Mouse (Mus musculus): Measurements from ENCODE around the gene Cerkl. TPM values are rescaled to one million over a fixed set of nuclear protein-coding genes. Genes with fewer than 3 reads are reported as not detected.

The Cerkl gene
- polyA plus RNA-seq, 2 experiments = 0.34 to 1.7 TPM

GRCm38 (mm10) chr2:79398343-79398742 is 58.2 kb downstream of the Cerkl start:
- no peaks in the 10 kb centered on the region for H3K27me3 ChIP-seq (ENCODE audit: control insufficient read depth, insufficient read depth, low read length)
- ATAC-seq (ENCODE audit: low FRiP score, low read depth) = no peak
- no peak overlapping the region for H3K4me3 ChIP-seq (replicated peaks; ENCODE audit: low read length)
- no peak overlapping the region for H3K4me2 ChIP-seq (replicated peaks; ENCODE audit: low read depth, low read length, severe bottlenecking)
- no peaks in the 10 kb centered on the region for H3K4me1 ChIP-seq (ENCODE audit: control insufficient read depth, insufficient read depth, low read length)
- WGBS = 65% methylated on average over 2 of the region's 2 CpGs
- no peaks in the 10 kb centered on the region for H3K9me3 ChIP-seq (ENCODE audit: control insufficient read depth, low read length)
- TF ChIP-seq POLR2A (IDR thresholded peaks at IDR 0.05; ENCODE audit: borderline replicate concordance, extremely low read depth, insufficient read depth, insufficient read length) = no peak
- H3K36me3 ChIP-seq (ENCODE audit: control insufficient read depth, insufficient read depth, low read length) = no peaks in the 10 kb centered on the region
- H3K9ac ChIP-seq (ENCODE audit: low read depth, low read length, severe bottlenecking) = no peak overlapping the region
- H3K27ac ChIP-seq (replicated peaks; ENCODE audit: low read depth, low read length) = no peak overlapping the region
- no peak for DNase-seq (ENCODE audit: low spot score)

GRCm38 (mm10) chr2:79397107-79397506 is 59.5 kb downstream of the Cerkl start:
- DNase-seq (ENCODE audit: low spot score) = no peak
- Histone ChIP-seq H3K4me3 (replicated peaks; ENCODE audit: low read length) (no peak overlapping the region), H3K27me3 (ENCODE audit: control insufficient read depth, insufficient read depth, low read length) (no peaks in the 10 kb centered on the region), H3K4me2 (replicated peaks; ENCODE audit: low read depth, low read length, severe bottlenecking) (no peak overlapping the region), H3K9me3 (ENCODE audit: control insufficient read depth, low read length) (no peaks in the 10 kb centered on the region), H3K4me1 (ENCODE audit: control insufficient read depth, insufficient read depth, low read length) (no peaks in the 10 kb centered on the region), H3K27ac (replicated peaks; ENCODE audit: low read depth, low read length) (no peak overlapping the region), H3K36me3 (ENCODE audit: control insufficient read depth, insufficient read depth, low read length) (no peaks in the 10 kb centered on the region), H3K9ac (ENCODE audit: low read depth, low read length, severe bottlenecking) (no peak overlapping the region)
- WGBS = 57% methylated on average over 2 of the region's 2 CpGs
- TF ChIP-seq POLR2A (IDR thresholded peaks at IDR 0.05; ENCODE audit: borderline replicate concordance, extremely low read depth, insufficient read depth, insufficient read length) = no peak
- ATAC-seq (ENCODE audit: low FRiP score, low read depth) = no peak

GRCm38 (mm10) chr2:79379087-79380041 is 77.2 kb downstream of the Cerkl start:
- ATAC-seq (ENCODE audit: low FRiP score, low read depth) (no peak), DNase-seq (ENCODE audit: low spot score) (no peak)
- TF ChIP-seq POLR2A (IDR thresholded peaks at IDR 0.05; ENCODE audit: borderline replicate concordance, extremely low read depth, insufficient read depth, insufficient read length) = no peak
- H3K27ac ChIP-seq (replicated peaks; ENCODE audit: low read depth, low read length) = no peak overlapping the region
- H3K4me3 ChIP-seq (replicated peaks; ENCODE audit: low read length) = no peak overlapping the region
- no peak overlapping the region for H3K9ac ChIP-seq (ENCODE audit: low read depth, low read length, severe bottlenecking)
- no peaks in the 10 kb centered on the region for H3K27me3 ChIP-seq (ENCODE audit: control insufficient read depth, insufficient read depth, low read length)
- 49% methylated on average over 12 of the region's 12 CpGs for WGBS
- H3K4me2 ChIP-seq (replicated peaks; ENCODE audit: low read depth, low read length, severe bottlenecking) = no peak overlapping the region
- H3K36me3 ChIP-seq (ENCODE audit: control insufficient read depth, insufficient read depth, low read length) = no peaks in the 10 kb centered on the region
- no peaks in the 10 kb centered on the region for H3K9me3 ChIP-seq (ENCODE audit: control insufficient read depth, low read length)
- H3K4me1 ChIP-seq (ENCODE audit: control insufficient read depth, insufficient read depth, low read length) = no peaks in the 10 kb centered on the region

- TF ChIP-seq POLR2A (IDR thresholded peaks at IDR 0.05; ENCODE audit: borderline replicate concordance, extremely low read depth, insufficient read depth, insufficient read length) = no peak
- WGBS = 81% methylated on average over 8 of the region's 8 CpGs
Measured at GRCm38 (mm10) chr2:79378346-79379086, 78.1 kb downstream of the Cerkl start.

DNA sequence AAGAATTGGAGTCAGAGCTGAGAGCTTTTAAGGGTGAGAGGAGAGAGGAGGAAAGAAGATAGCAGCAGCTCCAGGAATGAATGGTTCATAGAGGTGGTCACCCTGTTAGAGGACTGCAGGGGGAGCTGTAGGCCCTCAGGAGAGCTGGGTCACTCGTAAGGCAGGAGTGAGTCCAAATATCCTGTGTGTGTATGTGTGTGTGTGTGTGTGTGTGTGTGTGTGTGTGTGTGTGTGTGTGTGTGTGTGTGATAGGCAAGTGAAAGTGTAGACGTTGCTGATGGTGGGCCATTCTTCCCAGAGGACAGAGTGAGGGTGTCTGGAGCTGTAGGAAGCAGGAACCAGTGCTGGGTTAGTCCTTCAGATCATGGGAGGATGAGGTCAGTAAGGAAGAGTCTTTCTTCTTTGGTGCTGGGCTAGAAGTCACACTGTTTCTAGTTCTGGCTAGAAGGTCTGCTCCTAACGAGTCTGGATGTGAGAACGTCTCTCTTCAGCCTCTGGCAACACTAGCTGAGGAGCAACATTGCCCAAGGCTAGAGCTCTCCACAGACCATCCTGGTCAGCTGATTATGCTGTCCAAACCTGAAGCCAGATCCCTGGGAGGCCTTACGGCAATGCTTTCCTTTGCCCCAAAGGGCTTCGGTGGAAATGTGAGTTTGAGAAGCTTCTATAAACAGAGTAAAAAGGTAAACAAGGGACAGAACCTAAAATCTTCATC is 83.9 kb downstream of the Cerkl start:
- Histone ChIP-seq H3K9ac (ENCODE audit: low read depth, low read length, severe bottlenecking) (no peak overlapping the region), H3K9me3 (ENCODE audit: control insufficient read depth, low read length) (no peaks in the 10 kb centered on the region), H3K36me3 (ENCODE audit: control insufficient read depth, insufficient read depth, low read length) (no peaks in the 10 kb centered on the region), H3K4me3 (replicated peaks; ENCODE audit: low read length) (no peak overlapping the region), H3K4me2 (replicated peaks; ENCODE audit: low read depth, low read length, severe bottlenecking) (no peak overlapping the region), H3K4me1 (ENCODE audit: control insufficient read depth, insufficient read depth, low read length) (no peaks in the 10 kb centered on the region), H3K27ac (replicated peaks; ENCODE audit: low read depth, low read length) (no peak overlapping the region), H3K27me3 (ENCODE audit: control insufficient read depth, insufficient read depth, low read length) (no peaks in the 10 kb centered on the region)
- 38% methylated on average over 6 of the region's 6 CpGs for WGBS
- TF ChIP-seq POLR2A (IDR thresholded peaks at IDR 0.05; ENCODE audit: borderline replicate concordance, extremely low read depth, insufficient read depth, insufficient read length) = no peak
- DNase-seq (ENCODE audit: low spot score) = no peak
- ATAC-seq (ENCODE audit: low FRiP score, low read depth) = no peak

More at GRCm38 (mm10) chr2:79378346-79379086, 78.1 kb downstream of the Cerkl start:
- H3K27ac ChIP-seq (replicated peaks; ENCODE audit: low read depth, low read length) = no peak overlapping the region
- H3K4me3 ChIP-seq (replicated peaks; ENCODE audit: low read length) = no peak overlapping the region
- H3K9ac ChIP-seq (ENCODE audit: low read depth, low read length, severe bottlenecking) = no peak overlapping the region
- no peaks in the 10 kb centered on the region for H3K4me1 ChIP-seq (ENCODE audit: control insufficient read depth, insufficient read depth, low read length)
- no peak overlapping the region for H3K4me2 ChIP-seq (replicated peaks; ENCODE audit: low read depth, low read length, severe bottlenecking)
- H3K36me3 ChIP-seq (ENCODE audit: control insufficient read depth, insufficient read depth, low read length) = no peaks in the 10 kb centered on the region
- ATAC-seq (ENCODE audit: low FRiP score, low read depth) = no peak
- no peak for DNase-seq (ENCODE audit: low spot score)
- H3K9me3 ChIP-seq (ENCODE audit: control insufficient read depth, low read length) = no peaks in the 10 kb centered on the region
- no peaks in the 10 kb centered on the region for H3K27me3 ChIP-seq (ENCODE audit: control insufficient read depth, insufficient read depth, low read length)

Data from limb, embryonic 14.5 days (tissue).